Mouse (Mus musculus) intestine, postnatal 0 days (tissue): ENCODE data around the gene Yipf7. TPM values are rescaled to one million over a fixed set of nuclear protein-coding genes. Genes with fewer than 3 reads are reported as not detected.
A peak's percentile ranks its signal among the peaks of the same experiment; 100 is the strongest.

Source experiments
- ATAC-seq: fragments of 200-750 bp; cut with Nextera tagmentation; 2 replicates; pipeline ENCODE4 v1.8.0; 2017; ENCODE audit warnings: mild to moderate bottlenecking, moderate TSS enrichment, moderate library complexity
- H3K27ac ChIP-seq: fragments of 300-500 bp; sonication (generic); 2 replicates; pipeline ENCODE4 v1.5.1; 2014; ENCODE audit warnings: mild to moderate bottlenecking, low read depth, low read length, moderate library complexity
- H3K27me3 ChIP-seq: fragments of 300-500 bp; sonication (generic); replicated peaks from 2 replicates; pipeline ENCODE4 v1.6.1; 2014; ENCODE audit warnings: low read length, mixed read lengths; ENCODE audit not compliant: control insufficient read depth, insufficient read depth
- H3K36me3 ChIP-seq: fragments of 300-500 bp; sonication (generic); 2 replicates; pipeline ENCODE4 v1.6.1; 2014; ENCODE audit warnings: mild to moderate bottlenecking, moderate library complexity; ENCODE audit not compliant: control insufficient read depth, insufficient read depth
- H3K4me1 ChIP-seq: fragments of 300-500 bp; sonication (generic); replicated peaks from 2 replicates; pipeline ENCODE4 v1.6.1; 2014; ENCODE audit warnings: antibody characterized with exemption, low read length, mixed read lengths; ENCODE audit not compliant: control insufficient read depth, insufficient read depth
- H3K4me2 ChIP-seq: fragments of 300-500 bp; sonication (generic); replicated peaks from 2 replicates; pipeline ENCODE4 v1.6.1; 2014; ENCODE audit warnings: low read depth, mild to moderate bottlenecking, moderate library complexity
- H3K4me3 ChIP-seq: fragments of 300-500 bp; sonication (generic); 2 replicates; pipeline ENCODE4 v1.5.1; 2014; ENCODE audit warnings: low read depth, low read length
- H3K9ac ChIP-seq: fragments of 300-500 bp; sonication (generic); 2 replicates; pipeline ENCODE4 v1.6.1; 2014; ENCODE audit warnings: mild to moderate bottlenecking, low read depth, low read length
- H3K9me3 ChIP-seq: fragments of 300-500 bp; sonication (generic); 2 replicates; pipeline ENCODE4 v1.6.1; 2016; ENCODE audit warnings: mixed run types; ENCODE audit not compliant: control insufficient read depth
- CTCF ChIP-seq: sonication (generic); IDR thresholded peaks from 2 replicates; pipeline ENCODE4 v1.5.1; 2016; ENCODE audit warnings: low read depth, mild to moderate bottlenecking, control low read depth, antibody characterized with exemption, moderate library complexity
- WGBS: fragments of 180-500 bp; shearing (Covaris S2); extraction: QIAGEN DNeasy Blood & Tissue Kit; methylation state at CpG from one replicate; pipeline ENCODE4 v1.1.7; 2014; 5-methylcytosine and 5-hydroxymethylcytosine counted together
- polyA plus RNA-seq: library from polyadenylated mRNA; unstranded; fragments of >200 nt; fragmentation: Nextera tagmentation; extraction: Ambion mirVana; gene quantifications from 2 replicates; pipeline ENCODE4 v1.2.1, GENCODE M21; 2015

Yipf7 gene
- polyA plus RNA-seq, 1 experiment from 2014 or later, result not detected

GRCm38 (mm10) chr5:69522064-69522463, 20.4 kb downstream of the Yipf7 start:
- 52% methylated on average over 5 of the region's 5 CpGs for WGBS
- H3K4me2 ChIP-seq, result peak overlapping the region; percentile 55
- ATAC-seq, result no peak

GRCm38 (mm10) chr5:69520661-69521278, 21.7 kb downstream of the Yipf7 start:
- Histone ChIP-seq H3K9ac (no peak overlapping the region), H3K36me3 (no peaks in the 10 kb centered on the region), H3K4me2 (no peak overlapping the region), H3K27ac (no peak overlapping the region), H3K9me3 (no peaks in the 10 kb centered on the region), H3K4me3 (no peak overlapping the region), H3K4me1 (no peaks in the 10 kb centered on the region), H3K27me3 (no peaks in the 10 kb centered on the region)
- TF ChIP-seq CTCF, result peak; percentile 79
- WGBS, result 36% methylated on average over 7 of the region's 7 CpGs
- no peak for ATAC-seq

More at GRCm38 (mm10) chr5:69522064-69522463, 20.4 kb downstream of the Yipf7 start:
- Histone ChIP-seq H3K9me3 (no peaks in the 10 kb centered on the region), H3K27ac (no peak overlapping the region), H3K27me3 (no peaks in the 10 kb centered on the region), H3K4me1 (no peaks in the 10 kb centered on the region), H3K9ac (no peak overlapping the region), H3K4me3 (no peak overlapping the region), H3K36me3 (no peaks in the 10 kb centered on the region)
- no peak for TF ChIP-seq CTCF

- no peak for ATAC-seq
- no peaks in the 10 kb centered on the region for H3K36me3 ChIP-seq
- no peaks in the 10 kb centered on the region for H3K9me3 ChIP-seq
- H3K4me3 ChIP-seq, result no peak overlapping the region
- no peaks in the 10 kb centered on the region for H3K4me1 ChIP-seq
- 57% methylated on average over 4 of the region's 4 CpGs for WGBS
- no peak overlapping the region for H3K27ac ChIP-seq
- no peak overlapping the region for H3K9ac ChIP-seq
- no peak overlapping the region for H3K4me2 ChIP-seq
- TF ChIP-seq CTCF, result no peak
- H3K27me3 ChIP-seq, result no peaks in the 10 kb centered on the region
These were observed 30.2 kb downstream of the Yipf7 start for GRCm38 (mm10) chr5:69512203-69512602.

GRCm38 (mm10) chr5:69511631-69512030, 30.8 kb downstream of the Yipf7 start:
- Histone ChIP-seq H3K27ac (no peak overlapping the region), H3K4me1 (no peaks in the 10 kb centered on the region), H3K9ac (no peak overlapping the region), H3K4me2 (no peak overlapping the region), H3K4me3 (no peak overlapping the region), H3K9me3 (no peaks in the 10 kb centered on the region), H3K27me3 (no peaks in the 10 kb centered on the region), H3K36me3 (no peaks in the 10 kb centered on the region)
- WGBS, result 65% methylated on average over 3 of the region's 3 CpGs
- no peak for TF ChIP-seq CTCF
- ATAC-seq, result no peak

GRCm38 (mm10) chr5:69507045-69507444, 35.4 kb downstream of the Yipf7 start:
- 73% methylated on average over 3 of the region's 3 CpGs for WGBS
- no peaks in the 10 kb centered on the region for H3K9me3 ChIP-seq
- H3K4me1 ChIP-seq, result no peaks in the 10 kb centered on the region
- no peak overlapping the region for H3K9ac ChIP-seq
- no peak for TF ChIP-seq CTCF
- no peak overlapping the region for H3K4me3 ChIP-seq
- H3K27ac ChIP-seq, result no peak overlapping the region
- no peak for ATAC-seq
- no peaks in the 10 kb centered on the region for H3K36me3 ChIP-seq
- no peaks in the 10 kb centered on the region for H3K27me3 ChIP-seq
- no peak overlapping the region for H3K4me2 ChIP-seq

- Histone ChIP-seq H3K9me3 (no peaks in the 10 kb centered on the region), H3K4me1 (no peaks in the 10 kb centered on the region), H3K27me3 (no peaks in the 10 kb centered on the region), H3K4me2 (no peak overlapping the region), H3K4me3 (no peak overlapping the region), H3K36me3 (no peaks in the 10 kb centered on the region), H3K27ac (no peak overlapping the region), H3K9ac (no peak overlapping the region)
- no peak for TF ChIP-seq CTCF
- ATAC-seq, result no peak
These were observed 53.4 kb downstream of the Yipf7 start for GRCm38 (mm10) chr5:69489046-69489445.

- Histone ChIP-seq H3K27me3 (no peaks in the 10 kb centered on the region), H3K4me3 (no peak overlapping the region), H3K4me2 (no peak overlapping the region), H3K9me3 (no peaks in the 10 kb centered on the region), H3K9ac (no peak overlapping the region), H3K36me3 (no peaks in the 10 kb centered on the region), H3K4me1 (no peaks in the 10 kb centered on the region), H3K27ac (no peak overlapping the region)
- 64% methylated on average over 1 of the region's 1 CpGs for WGBS
- TF ChIP-seq CTCF, result no peak
- ATAC-seq, result no peak
These were observed 74.9 kb downstream of the Yipf7 start for GRCm38 (mm10) chr5:69467520-69467919.

Other genes with a start within 250 kb of the Yipf7 start
- gene Kctd8, start 201.0 kb downstream of the Yipf7 start, polyA plus RNA-seq, result 0.17 and 0.22 TPM in 2 replicates
- gene Guf1, start 14.3 kb upstream of the Yipf7 start, polyA plus RNA-seq, result 13.1 and 14.0 TPM in 2 replicates
- 44.5 and 47.1 TPM in 2 replicates for gene Gnpda2, start 49.7 kb upstream of the Yipf7 start, polyA plus RNA-seq